Mouse (Mus musculus): ENCODE results near the gene Arhgdia.

DNA sequence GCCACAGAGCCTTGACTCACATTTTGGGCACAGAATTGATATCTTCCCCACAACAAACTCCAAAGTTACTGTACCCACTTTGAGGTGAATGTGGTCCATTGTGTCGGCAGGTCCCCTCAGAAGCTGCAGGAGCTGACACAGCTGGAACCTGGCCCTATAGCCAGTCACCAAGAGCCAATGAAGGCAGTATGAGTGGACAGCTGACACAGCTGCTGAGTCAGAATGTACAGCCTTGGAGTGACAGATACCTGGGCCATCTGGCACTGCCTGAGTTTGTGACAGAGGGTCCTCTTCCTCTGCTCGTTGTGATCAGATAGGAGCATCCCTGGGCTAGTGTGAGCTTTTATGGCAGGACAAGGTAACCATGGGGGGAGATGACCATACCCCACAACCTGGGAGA lies 26.2 kb downstream of the Arhgdia start:
- no peak for TF ChIP-seq CTCF (IDR thresholded peaks at IDR 0.05; ENCODE audit: low read depth, low read length)
- TF ChIP-seq POLR2A (IDR thresholded peaks at IDR 0.05; ENCODE audit: borderline replicate concordance, low read depth, low read length), result no peak
